Mouse (Mus musculus): ENCODE measurements around the gene Thada.

The Thada gene

DNA sequence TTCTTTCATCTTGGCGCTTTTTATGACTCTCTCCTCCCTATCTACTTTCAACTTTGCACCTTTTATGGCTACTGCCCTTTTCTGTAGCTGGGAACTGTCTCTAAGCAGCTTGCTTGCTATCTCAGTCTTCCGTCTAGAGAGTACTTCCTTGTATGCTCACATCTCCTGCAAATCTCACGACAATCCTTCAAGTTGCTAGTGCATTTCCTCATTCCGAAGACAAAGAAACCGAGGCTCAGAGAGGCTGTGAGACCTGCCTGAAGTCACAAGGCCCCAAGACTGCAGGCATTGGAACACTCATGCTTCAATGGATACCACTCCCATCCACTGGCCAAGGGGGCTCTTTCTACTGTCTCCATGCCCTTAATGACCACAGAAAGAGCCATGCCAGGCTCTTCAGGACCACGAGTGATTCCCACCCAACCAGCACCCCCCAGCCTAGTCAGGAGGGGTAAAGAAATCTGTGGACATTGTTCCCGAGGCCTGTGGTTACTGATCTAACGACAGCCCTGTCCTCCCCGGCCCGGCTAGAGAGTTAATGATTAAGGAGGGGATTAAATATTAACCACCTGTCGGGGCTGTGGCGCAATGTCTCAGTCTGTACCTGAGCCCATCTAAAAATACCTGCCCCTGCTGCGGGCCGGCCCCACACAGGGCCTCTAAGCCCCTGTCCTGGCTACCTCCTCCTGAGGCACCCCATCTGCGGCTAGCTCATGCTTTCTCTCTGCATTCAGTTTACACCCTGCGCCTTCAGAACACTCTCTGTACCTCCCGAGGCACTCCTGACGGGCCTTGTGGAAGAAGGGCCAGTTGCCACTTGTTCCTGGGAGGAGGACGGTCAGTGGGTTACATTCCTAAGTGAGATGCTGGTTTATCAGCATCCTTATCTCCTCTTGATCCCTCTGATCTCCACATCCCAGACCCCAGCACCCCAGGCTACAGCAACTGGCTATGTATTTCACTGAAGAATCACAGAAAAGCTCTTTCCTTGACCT, 309.0 kb downstream of the Thada start:
- Histone ChIP-seq H3K36me3 (ENCODE audit: control insufficient read depth, insufficient read depth, low read length, poor library complexity, severe bottlenecking) (no peaks in the 10 kb centered on the region), H3K27me3 (ENCODE audit: control insufficient read depth, insufficient read depth, low read length, poor library complexity, severe bottlenecking) (no peaks in the 10 kb centered on the region)
- DNase-seq (ENCODE audit: low read depth, low spot score): no peak

DNA sequence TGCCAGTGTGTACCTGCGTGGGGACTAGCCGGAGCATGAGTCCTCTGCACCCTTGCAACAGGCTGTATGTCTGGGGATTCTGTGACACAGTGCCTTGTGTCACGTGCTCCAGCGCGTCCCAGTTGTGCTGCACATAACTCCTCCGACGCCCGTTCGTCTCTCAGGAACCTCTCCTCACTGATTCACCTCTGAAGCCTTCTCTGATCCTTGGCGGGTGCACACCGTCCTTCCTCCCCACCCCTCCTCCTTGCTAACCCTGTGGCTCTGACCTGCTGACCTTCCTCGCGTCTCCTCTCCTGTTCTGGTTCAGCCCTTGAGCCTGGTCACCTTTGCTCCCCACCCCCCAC, 309.8 kb downstream of the Thada start:
- no peaks in the 10 kb centered on the region for H3K36me3 ChIP-seq (ENCODE audit: control insufficient read depth, insufficient read depth, low read length, poor library complexity, severe bottlenecking)
- no peaks in the 10 kb centered on the region for H3K27me3 ChIP-seq (ENCODE audit: control insufficient read depth, insufficient read depth, low read length, poor library complexity, severe bottlenecking)
- no peak for DNase-seq (ENCODE audit: low read depth, low spot score)

DNA sequence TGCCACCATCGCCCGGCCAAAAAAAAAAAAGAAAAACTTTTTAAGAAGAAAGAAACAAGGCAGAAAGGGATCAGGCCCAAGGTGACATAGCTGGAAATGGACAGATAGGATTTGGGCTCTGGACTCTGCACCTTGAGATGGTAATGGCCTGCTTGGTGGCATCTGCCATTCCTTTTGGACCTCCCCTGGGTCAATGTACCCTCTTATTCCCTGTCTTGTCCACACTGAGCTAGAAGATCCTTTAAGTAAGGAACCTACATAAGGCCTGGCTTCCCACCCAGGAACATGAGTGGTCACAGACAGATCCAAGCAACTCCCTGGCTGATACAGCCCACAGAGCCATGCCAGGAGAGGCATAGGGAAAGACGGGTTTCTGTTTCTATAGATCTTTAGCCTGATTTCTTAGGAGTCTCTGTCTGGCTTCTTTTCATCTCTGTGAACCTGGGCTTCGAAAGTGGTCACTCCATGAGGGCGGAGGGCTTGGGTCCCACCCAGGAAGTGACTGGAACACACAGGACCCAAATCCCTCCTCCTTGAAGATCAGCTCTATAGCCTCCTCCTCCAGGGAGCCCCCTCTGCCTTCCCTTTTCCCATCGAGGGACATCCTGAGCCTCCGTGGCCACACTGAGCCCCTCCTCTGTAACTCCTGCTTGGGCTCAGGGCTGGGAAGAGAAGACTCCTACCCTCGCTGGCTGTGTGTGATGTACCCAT, 310.3 kb downstream of the Thada start:
- no peaks in the 10 kb centered on the region for H3K36me3 ChIP-seq (ENCODE audit: control insufficient read depth, insufficient read depth, low read length, poor library complexity, severe bottlenecking)
- no peaks in the 10 kb centered on the region for H3K27me3 ChIP-seq (ENCODE audit: control insufficient read depth, insufficient read depth, low read length, poor library complexity, severe bottlenecking)
- DNase-seq (ENCODE audit: low read depth, low spot score): no peak

DNA sequence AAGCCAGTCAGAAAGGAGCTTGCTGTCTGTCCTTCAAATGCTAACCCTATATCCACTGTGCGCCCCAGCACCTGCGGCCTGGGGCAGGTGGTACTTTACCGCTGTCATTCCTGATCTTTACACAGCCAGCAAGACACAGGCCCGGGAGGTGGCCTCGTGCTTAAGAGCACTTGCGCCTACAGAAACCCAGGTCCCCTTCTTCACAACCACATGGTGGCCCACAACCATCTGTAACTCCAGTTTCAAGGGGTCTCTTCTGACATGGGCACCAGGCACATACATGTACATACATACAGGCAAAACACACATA, 311.0 kb downstream of the Thada start:
- DNase-seq (ENCODE audit: low read depth, low spot score): no peak
- Histone ChIP-seq H3K27me3 (ENCODE audit: control insufficient read depth, insufficient read depth, low read length, poor library complexity, severe bottlenecking) (no peaks in the 10 kb centered on the region), H3K36me3 (ENCODE audit: control insufficient read depth, insufficient read depth, low read length, poor library complexity, severe bottlenecking) (no peaks in the 10 kb centered on the region)

DNA sequence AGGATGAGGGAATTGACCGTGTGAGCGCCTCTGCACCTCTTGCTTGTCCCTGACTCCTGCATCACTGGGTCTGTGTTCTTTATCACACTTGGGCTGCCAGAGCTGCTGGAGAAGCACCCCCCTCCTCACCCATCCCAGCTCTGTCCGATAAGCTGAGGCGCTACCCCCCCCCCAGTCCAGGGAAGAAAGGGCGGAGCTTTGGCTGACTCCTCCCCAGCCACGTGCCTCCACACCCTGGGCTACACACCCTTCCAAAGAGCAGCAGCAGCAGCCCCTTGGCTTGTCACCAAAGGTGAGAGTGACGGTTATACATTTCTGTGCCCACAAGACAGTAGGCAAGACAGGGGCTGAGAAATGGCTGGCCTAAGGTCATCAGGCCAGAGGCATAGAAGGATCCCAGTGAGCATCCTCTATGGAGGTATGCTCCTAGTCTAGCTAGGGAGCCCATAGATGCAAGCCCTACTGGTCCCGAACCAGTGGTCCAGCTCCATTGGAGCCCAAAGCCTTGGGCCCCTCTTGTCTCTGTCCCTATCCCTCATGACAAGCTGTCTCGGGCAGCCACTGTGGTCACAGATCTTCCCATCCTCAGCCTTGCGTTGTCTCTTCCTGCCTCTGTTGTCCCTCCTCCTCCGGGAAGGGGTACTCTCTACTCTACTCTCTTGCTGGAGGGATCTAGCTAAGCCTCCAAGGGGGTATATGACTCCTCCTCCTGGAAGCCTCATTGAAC, 311.5 kb downstream of the Thada start:
- H3K36me3 ChIP-seq (ENCODE audit: control insufficient read depth, insufficient read depth, low read length, poor library complexity, severe bottlenecking): no peaks in the 10 kb centered on the region
- no peaks in the 10 kb centered on the region for H3K27me3 ChIP-seq (ENCODE audit: control insufficient read depth, insufficient read depth, low read length, poor library complexity, severe bottlenecking)
- DNase-seq (ENCODE audit: low read depth, low spot score): no peak

DNA sequence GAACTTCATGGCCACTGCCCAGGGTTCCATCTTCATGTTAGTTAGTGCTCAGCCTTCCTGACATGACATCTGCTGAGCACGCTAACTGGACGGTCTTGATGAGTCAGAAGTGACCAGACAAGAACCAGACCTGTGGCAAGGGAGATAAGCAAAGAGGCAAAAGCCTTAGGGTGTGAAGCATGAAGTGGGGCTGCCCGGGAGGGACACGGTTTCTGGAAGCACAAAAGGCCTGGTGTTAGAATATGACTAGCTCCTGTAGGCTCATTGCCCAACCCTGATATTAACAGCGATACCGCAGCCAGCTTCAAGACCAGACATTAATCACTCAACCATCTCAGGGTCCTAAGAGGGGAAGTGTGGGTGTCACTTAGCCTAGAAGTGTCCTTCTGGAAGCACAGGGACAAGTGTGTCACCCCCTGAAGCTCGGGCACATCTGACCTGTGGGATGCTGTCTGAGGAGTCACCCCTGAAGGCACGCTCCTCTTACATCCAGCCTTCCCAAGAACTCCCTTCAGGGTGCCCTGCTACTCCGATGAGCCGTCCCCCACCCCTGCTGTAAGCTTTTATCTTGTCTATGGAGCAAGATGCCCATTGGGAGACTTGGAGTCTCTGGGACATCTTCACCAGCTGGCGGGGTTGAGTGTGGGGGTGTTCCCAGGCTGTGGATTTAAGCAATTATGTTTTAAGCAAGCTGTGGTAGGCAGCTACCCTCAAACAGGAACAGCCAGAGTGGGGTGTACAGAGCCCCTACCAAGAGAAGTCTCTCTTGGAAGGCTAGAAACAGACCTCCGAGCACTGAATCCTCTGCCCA, 312.8 kb downstream of the Thada start:
- no peak for DNase-seq (ENCODE audit: low read depth, low spot score)
- no peaks in the 10 kb centered on the region for H3K27me3 ChIP-seq (ENCODE audit: control insufficient read depth, insufficient read depth, low read length, poor library complexity, severe bottlenecking)
- H3K36me3 ChIP-seq (ENCODE audit: control insufficient read depth, insufficient read depth, low read length, poor library complexity, severe bottlenecking): no peaks in the 10 kb centered on the region

DNA sequence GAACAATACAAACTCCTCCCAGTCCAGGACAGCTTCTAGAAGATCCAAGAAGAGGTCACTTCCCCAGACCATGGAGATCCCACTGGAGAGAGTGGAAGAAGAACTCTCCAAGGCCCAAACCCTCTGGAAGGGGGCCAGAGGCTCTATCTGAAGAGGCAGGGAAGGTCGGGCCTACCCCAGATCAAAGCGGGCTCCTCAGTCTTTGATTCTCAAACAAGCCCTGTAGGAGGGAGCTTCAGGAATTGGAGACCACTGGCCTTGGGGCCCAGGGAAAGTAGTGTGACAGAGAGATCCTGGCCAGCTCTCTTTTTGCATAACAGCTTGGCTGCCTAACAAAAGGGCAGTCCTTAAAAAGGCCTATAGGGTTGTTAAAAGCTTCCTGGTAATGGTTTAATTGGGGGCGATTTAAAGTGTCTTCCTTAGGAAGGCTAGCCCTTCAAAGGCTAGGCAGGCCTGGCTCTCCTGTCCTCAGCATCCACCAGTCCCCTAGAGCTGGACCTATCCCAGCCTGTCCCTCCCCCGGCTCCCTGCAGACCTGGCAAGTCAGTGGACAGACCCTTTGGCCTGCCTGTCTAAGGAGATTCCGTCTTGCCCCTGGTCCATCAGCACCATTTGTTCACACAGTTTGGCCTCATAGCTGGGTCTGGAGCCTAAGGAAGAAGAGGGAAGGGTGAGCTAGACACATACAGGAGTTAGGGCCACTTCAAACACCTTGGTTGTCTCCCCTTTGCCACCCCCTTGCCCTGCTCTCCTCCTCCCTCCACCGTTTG, 313.6 kb downstream of the Thada start:
- DNase-seq (ENCODE audit: low read depth, low spot score): no peak
- no peaks in the 10 kb centered on the region for H3K27me3 ChIP-seq (ENCODE audit: control insufficient read depth, insufficient read depth, low read length, poor library complexity, severe bottlenecking)
- no peaks in the 10 kb centered on the region for H3K36me3 ChIP-seq (ENCODE audit: control insufficient read depth, insufficient read depth, low read length, poor library complexity, severe bottlenecking)

DNA sequence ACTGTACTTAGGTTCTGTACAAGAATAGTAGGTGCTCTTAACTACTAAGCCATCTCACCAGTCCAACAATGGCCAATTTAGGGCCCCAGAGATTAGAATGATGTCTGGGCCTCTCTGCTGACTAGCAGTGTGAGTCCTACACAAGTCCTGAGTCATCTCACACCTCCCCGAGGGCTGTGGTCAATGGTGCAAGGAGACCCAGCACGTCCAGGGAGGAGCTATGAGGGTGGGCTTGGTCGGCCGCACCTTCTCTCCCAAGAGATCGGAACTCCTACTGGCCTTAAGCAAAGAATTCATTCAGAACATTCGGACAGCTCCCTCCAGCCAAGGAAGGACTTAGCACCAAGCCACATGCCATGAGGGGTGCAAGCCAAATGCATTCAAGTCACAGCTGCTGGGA, 314.7 kb downstream of the Thada start:
- no peaks in the 10 kb centered on the region for H3K27me3 ChIP-seq (ENCODE audit: control insufficient read depth, insufficient read depth, low read length, poor library complexity, severe bottlenecking)
- H3K36me3 ChIP-seq (ENCODE audit: control insufficient read depth, insufficient read depth, low read length, poor library complexity, severe bottlenecking): no peaks in the 10 kb centered on the region
- no peak for DNase-seq (ENCODE audit: low read depth, low spot score)

DNA sequence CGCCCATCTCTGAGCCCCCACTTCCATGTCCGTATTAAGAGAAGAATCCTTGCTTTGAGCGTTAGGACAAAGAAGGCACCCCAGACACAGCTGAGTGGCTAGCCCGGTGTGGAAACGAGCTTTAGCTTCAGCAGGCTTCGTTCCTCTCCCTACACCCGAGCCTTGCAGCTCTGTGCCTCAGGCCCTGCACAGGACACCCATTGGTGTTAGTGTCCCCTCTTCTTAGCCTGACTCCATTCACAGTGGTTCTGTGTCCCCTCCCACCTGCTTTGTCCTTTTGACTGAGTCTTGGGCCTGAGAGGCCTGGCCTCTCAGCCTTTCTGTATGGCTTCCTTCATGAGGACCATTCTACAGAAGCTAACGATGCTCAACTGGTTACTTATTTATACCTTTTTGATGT, 315.7 kb downstream of the Thada start:
- no peaks in the 10 kb centered on the region for H3K27me3 ChIP-seq (ENCODE audit: control insufficient read depth, insufficient read depth, low read length, poor library complexity, severe bottlenecking)
- no peaks in the 10 kb centered on the region for H3K36me3 ChIP-seq (ENCODE audit: control insufficient read depth, insufficient read depth, low read length, poor library complexity, severe bottlenecking)

DNA sequence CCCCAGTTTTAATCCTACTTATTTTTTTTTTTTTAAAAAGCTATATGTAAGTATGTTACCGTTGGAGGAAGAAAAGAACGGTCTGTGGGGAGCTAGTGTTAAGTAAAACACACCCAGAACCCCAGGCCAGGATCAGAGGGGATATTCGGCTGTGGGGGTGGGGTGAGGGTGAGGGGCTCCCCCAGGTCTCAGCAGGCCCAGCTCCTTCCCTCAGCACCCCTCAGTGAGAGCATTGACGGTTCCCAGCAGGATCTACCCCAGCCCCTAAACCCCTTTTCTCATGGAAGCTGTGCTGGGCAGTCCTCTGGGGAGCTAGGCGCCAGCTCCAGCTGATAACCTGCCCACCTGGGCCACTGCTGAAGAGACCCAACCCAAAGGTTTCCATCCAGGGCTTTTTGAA, 316.4 kb downstream of the Thada start:
- DNase-seq (ENCODE audit: low read depth, low spot score): no peak
- Histone ChIP-seq H3K36me3 (ENCODE audit: control insufficient read depth, insufficient read depth, low read length, poor library complexity, severe bottlenecking) (no peaks in the 10 kb centered on the region), H3K27me3 (ENCODE audit: control insufficient read depth, insufficient read depth, low read length, poor library complexity, severe bottlenecking) (no peaks in the 10 kb centered on the region)

More for the DNA sequence above, 315.7 kb downstream of the Thada start:
- no peak for DNase-seq (ENCODE audit: low read depth, low spot score)

DNA sequence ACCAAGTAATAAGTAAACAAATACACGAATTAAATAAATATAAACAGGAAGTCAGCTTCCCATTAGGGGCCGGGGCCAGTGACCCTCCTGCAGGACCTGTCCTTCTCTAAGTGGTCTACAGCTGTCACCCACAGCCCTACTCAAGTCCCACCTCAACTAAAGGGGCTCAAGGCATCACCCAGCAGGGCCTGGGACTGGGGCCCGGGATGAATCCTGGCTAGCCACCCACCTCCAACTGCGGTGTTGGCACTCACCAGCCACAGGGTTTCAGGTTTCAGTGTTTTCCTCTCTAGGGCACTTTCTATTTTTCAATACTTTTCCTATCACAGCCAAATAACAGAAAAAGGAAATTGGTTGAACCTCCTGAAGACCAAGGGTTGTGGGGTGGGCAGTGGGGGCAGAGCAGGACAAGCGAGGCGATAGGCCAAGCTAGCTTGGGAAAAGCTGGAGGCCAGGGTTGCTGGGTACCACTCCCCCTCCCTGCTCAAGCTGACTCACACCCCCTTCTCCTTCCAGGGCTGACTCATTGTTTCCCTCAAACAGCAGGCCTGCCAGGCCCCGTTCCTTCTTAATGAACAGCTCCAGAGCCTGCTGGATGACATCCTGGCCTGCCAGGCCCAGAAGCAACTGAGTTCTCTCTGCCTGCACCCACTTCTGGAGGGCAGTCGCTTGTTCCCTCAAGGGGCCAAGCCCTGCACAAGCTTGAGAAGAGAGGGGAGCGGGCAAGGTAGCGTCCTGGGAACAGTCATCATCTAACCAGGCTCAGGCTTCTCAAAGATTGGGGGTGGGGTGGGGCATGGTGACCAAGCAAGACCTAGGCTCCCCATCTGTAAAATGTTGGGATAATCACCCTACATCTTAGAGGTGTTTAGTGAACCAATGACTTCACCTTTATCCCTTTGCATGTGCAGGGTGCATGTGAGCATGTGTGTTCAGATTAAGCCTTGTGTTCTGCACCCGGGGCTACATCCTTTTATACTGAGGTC, 317.2 kb downstream of the Thada start:
- no peaks in the 10 kb centered on the region for H3K27me3 ChIP-seq (ENCODE audit: control insufficient read depth, insufficient read depth, low read length, poor library complexity, severe bottlenecking)
- no peaks in the 10 kb centered on the region for H3K36me3 ChIP-seq (ENCODE audit: control insufficient read depth, insufficient read depth, low read length, poor library complexity, severe bottlenecking)
- no peak for DNase-seq (ENCODE audit: low read depth, low spot score)

DNA sequence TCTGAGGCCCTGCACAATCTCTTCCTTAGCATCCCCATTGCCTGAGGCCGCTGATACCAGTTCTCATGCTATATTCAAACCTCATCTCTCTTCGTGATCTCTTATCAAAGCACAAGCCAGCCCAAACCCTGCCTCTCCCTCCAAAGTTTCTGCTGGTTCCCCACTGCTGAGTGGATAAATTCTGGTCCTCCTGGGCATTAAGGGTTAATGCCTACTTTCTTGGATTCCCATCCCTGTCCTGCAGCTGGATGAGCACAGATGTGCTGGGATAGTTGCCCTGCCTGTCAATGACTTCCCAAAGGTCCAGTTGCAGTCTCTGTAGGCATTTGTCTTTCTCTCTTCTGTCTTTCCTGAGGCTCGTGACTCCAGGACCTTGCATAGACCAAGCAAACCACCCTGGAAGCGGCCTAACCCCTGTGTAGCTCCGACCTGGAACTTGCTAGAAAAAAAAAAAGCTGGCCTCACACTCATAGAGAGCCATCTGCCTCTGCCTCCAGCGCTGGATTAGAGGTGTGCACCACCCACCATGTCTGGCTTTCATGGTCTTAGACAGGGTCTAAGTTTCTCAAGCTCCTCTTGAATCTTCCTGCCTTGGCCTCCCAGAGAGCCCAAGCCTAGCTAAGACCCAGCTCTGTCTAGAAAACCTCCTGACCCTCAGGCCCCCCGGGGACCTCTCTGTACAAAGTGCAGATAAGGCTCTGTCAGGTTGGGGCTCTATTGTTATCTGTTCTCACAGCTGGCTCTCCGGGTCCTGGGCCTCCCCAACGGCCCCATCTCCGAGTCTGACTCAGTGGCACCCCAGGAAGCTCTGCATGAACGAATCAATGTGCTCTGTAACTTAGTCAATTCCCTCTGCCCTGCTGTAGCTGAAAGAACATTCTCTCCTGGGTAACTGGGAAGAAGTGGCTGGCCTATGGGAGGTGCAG, 318.6 kb downstream of the Thada start:
- DNase-seq (ENCODE audit: low read depth, low spot score): no peak
- Histone ChIP-seq H3K36me3 (ENCODE audit: control insufficient read depth, insufficient read depth, low read length, poor library complexity, severe bottlenecking) (no peaks in the 10 kb centered on the region), H3K27me3 (ENCODE audit: control insufficient read depth, insufficient read depth, low read length, poor library complexity, severe bottlenecking) (no peaks in the 10 kb centered on the region)

Data from splenic B cell, adult 2 months (primary cell).